Mouse (Mus musculus) MEL (cell line): ENCODE results near the gene Sap25. TPM values are rescaled to one million over a fixed set of nuclear protein-coding genes. Genes with fewer than 3 reads are reported as not detected.

Experiments
- DNase-seq: peaks from one replicate; pipeline ENCODE4 v3.0.0; 2011; ENCODE audit warnings: low read depth, low spot score
- H3K27ac ChIP-seq: 2 replicates; pipeline ENCODE4 v1.5.1; 2012; ENCODE audit warnings: low read depth, mild to moderate bottlenecking, control low read depth, low read length, moderate library complexity; ENCODE audit not compliant: control insufficient read depth
- H3K27me3 ChIP-seq, 2 experiments: fragments of 150-350 bp in 1 of 2; sonication (generic) in 1 of 2; 2 replicates each; pipeline ENCODE4 v1.6.1; 2012; ENCODE audit warnings: low read length in 2 of 2, mild to moderate bottlenecking in 2 of 2, improper control_type of control experiment in 1 of 2, moderate library complexity in 1 of 2; ENCODE audit not compliant: insufficient read depth in 2 of 2, control insufficient read depth in 1 of 2
- H3K36me3 ChIP-seq, 2 experiments: 2 replicates each; pipeline ENCODE4 v1.6.1; 2012 to 2014; ENCODE audit warnings: low read length in 2 of 2, improper control_type of control experiment in 1 of 2, inconsistent platforms in 1 of 2, mild to moderate bottlenecking in 1 of 2; ENCODE audit not compliant: insufficient read depth in 2 of 2, control insufficient read depth in 1 of 2
- H3K4me1 ChIP-seq, 2 experiments: fragments of 150-350 bp in 1 of 2; sonication (generic) in 1 of 2; 2 replicates each; pipeline ENCODE4 v1.6.1; 2012; ENCODE audit warnings: low read length in 2 of 2, improper control_type of control experiment in 1 of 2, mild to moderate bottlenecking in 1 of 2; ENCODE audit not compliant: insufficient read depth in 2 of 2, control insufficient read depth in 1 of 2
- H3K4me3 ChIP-seq, 2 experiments: fragments of 150-350 bp in 1 of 2; sonication (generic) in 1 of 2; 2 replicates each; pipeline ENCODE4 v1.5.1; 2012; ENCODE audit warnings: low read depth in 2 of 2, low read length in 2 of 2, mild to moderate bottlenecking in 2 of 2, moderate library complexity in 2 of 2, control low read depth in 1 of 2, improper control_type of control experiment in 1 of 2; ENCODE audit not compliant: control insufficient read depth in 1 of 2, insufficient read depth in 1 of 2
- H3K79me2 ChIP-seq: 2 replicates; pipeline ENCODE4 v1.6.1; 2012; ENCODE audit warnings: mild to moderate bottlenecking, low read length, moderate library complexity; ENCODE audit not compliant: control insufficient read depth, poor library complexity, insufficient read depth
- H3K9ac ChIP-seq: 2 replicates; pipeline ENCODE4 v1.6.1; 2012; ENCODE audit warnings: low read depth, mild to moderate bottlenecking, control low read depth, low read length, moderate library complexity; ENCODE audit not compliant: control insufficient read depth, poor library complexity, severe bottlenecking
- H3K9me3 ChIP-seq: fragments of 150-350 bp; sonication (generic); replicated peaks from 2 replicates; pipeline ENCODE4 v1.6.1; 2012; ENCODE audit warnings: mild to moderate bottlenecking, low read length, improper control_type of control experiment, moderate library complexity; ENCODE audit not compliant: insufficient read depth
- BHLHE40 ChIP-seq: IDR thresholded peaks from 2 replicates; pipeline ENCODE4 v1.6.1; 2012; ENCODE audit warnings: low read depth, mild to moderate bottlenecking, inconsistent platforms, low read length, improper control_type of control experiment, borderline replicate concordance
- CHD1 ChIP-seq: IDR thresholded peaks from 2 replicates; pipeline ENCODE4 v1.6.1; 2012; ENCODE audit warnings: low read depth, mild to moderate bottlenecking, inconsistent platforms, low read length, improper control_type of control experiment
- CHD2 ChIP-seq: IDR thresholded peaks from 2 replicates; pipeline ENCODE4 v1.6.1; 2011; ENCODE audit warnings: low read length, improper control_type of control experiment
- CTCF ChIP-seq, 3 experiments: IDR thresholded peaks in 2 of 3; conservative IDR thresholded peaks in 1 of 3; 2 replicates each; pipeline ENCODE4 v1.5.1; 2011 to 2012; ENCODE audit warnings: low read length in 3 of 3, low read depth in 2 of 3, mild to moderate bottlenecking in 2 of 3, improper control_type of control experiment in 1 of 3, inconsistent platforms in 1 of 3, mixed read lengths in 1 of 3, moderate library complexity in 1 of 3; ENCODE audit not compliant: control insufficient read depth in 1 of 3, insufficient read depth in 1 of 3, poor library complexity in 1 of 3, severe bottlenecking in 1 of 3
- E2F4 ChIP-seq: IDR thresholded peaks from 2 replicates; pipeline ENCODE4 v1.6.1; 2011; ENCODE audit warnings: low read depth, low read length, improper control_type of control experiment, borderline replicate concordance
- ELF1 ChIP-seq: IDR thresholded peaks from 2 replicates; pipeline ENCODE4 v1.6.1; 2014; ENCODE audit warnings: low read depth, mild to moderate bottlenecking, inconsistent platforms, low read length, improper control_type of control experiment, moderate library complexity
- EP300 ChIP-seq, 2 experiments: IDR thresholded peaks; 2 replicates each; pipeline ENCODE4 v1.6.1; 2011; ENCODE audit warnings: improper control_type of control experiment in 2 of 2, low read length in 2 of 2, low read depth in 1 of 2, mild to moderate bottlenecking in 1 of 2
- ETS1 ChIP-seq: IDR thresholded peaks from 2 replicates; pipeline ENCODE4 v1.6.1; 2012; ENCODE audit warnings: low read depth, mild to moderate bottlenecking, inconsistent platforms, low read length, improper control_type of control experiment, moderate library complexity
- GABPA ChIP-seq: IDR thresholded peaks from 2 replicates; pipeline ENCODE4 v1.6.1; 2012; ENCODE audit warnings: low read depth, mild to moderate bottlenecking, inconsistent platforms, low read length, improper control_type of control experiment, moderate library complexity
- GATA1 ChIP-seq: IDR thresholded peaks from 2 replicates; pipeline ENCODE4 v1.6.1; 2011; ENCODE audit warnings: low read depth, low read length, improper control_type of control experiment
- HCFC1 ChIP-seq: IDR thresholded peaks from 2 replicates; pipeline ENCODE4 v1.6.1; 2012; ENCODE audit warnings: low read depth, mild to moderate bottlenecking, inconsistent platforms, low read length, improper control_type of control experiment, moderate library complexity
- JUND ChIP-seq: IDR thresholded peaks from 2 replicates; pipeline ENCODE4 v1.6.1; 2011; ENCODE audit warnings: low read depth, mild to moderate bottlenecking, improper control_type of control experiment, low read length
- KAT2A ChIP-seq: conservative IDR thresholded peaks from 2 replicates; pipeline ENCODE4 v1.6.1; 2012; ENCODE audit warnings: low read depth, low read length, improper control_type of control experiment, inconsistent platforms
- MAFK ChIP-seq: IDR thresholded peaks from 2 replicates; pipeline ENCODE4 v1.6.1; 2011; ENCODE audit warnings: low read depth, mild to moderate bottlenecking, low read length, improper control_type of control experiment, borderline replicate concordance
- MAX ChIP-seq: IDR thresholded peaks from 2 replicates; pipeline ENCODE4 v1.6.1; 2011; ENCODE audit warnings: low read length, improper control_type of control experiment
- MEF2A ChIP-seq: IDR thresholded peaks from 2 replicates; pipeline ENCODE4 v1.6.1; 2014; ENCODE audit warnings: low read depth, mild to moderate bottlenecking, inconsistent platforms, low read length, improper control_type of control experiment; ENCODE audit not compliant: poor library complexity, insufficient replicate concordance, severe bottlenecking; ENCODE audit errors: extremely low read depth
- MYB ChIP-seq: IDR thresholded peaks from 2 replicates; pipeline ENCODE4 v1.6.1; 2011; ENCODE audit warnings: mild to moderate bottlenecking, low read depth, low read length, improper control_type of control experiment
- MYC ChIP-seq: IDR thresholded peaks from 2 replicates; pipeline ENCODE4 v1.6.1; 2011; ENCODE audit warnings: low read depth, mild to moderate bottlenecking, low read length, improper control_type of control experiment, moderate library complexity
- NELFE ChIP-seq: IDR thresholded peaks from 2 replicates; pipeline ENCODE4 v1.6.1; 2011; ENCODE audit warnings: low read depth, low read length, improper control_type of control experiment
- NRF1 ChIP-seq: IDR thresholded peaks from 2 replicates; pipeline ENCODE4 v1.6.1; 2014; ENCODE audit warnings: low read depth, mild to moderate bottlenecking, inconsistent platforms, low read length, improper control_type of control experiment, moderate library complexity; ENCODE audit not compliant: poor library complexity, insufficient read depth, severe bottlenecking
- POLR2A ChIP-seq, 2 experiments: IDR thresholded peaks; 2 replicates each; pipeline ENCODE4 v1.6.1; 2011 to 2012; ENCODE audit warnings: low read length in 2 of 2, mild to moderate bottlenecking in 2 of 2, control low read depth in 1 of 2, improper control_type of control experiment in 1 of 2, low read depth in 1 of 2, moderate library complexity in 1 of 2; ENCODE audit not compliant: control insufficient read depth in 1 of 2, insufficient read depth in 1 of 2, poor library complexity in 1 of 2
- POLR2AphosphoS5 ChIP-seq: IDR thresholded peaks from 2 replicates; pipeline ENCODE4 v1.6.1; 2012; ENCODE audit warnings: low read depth, borderline replicate concordance, mild to moderate bottlenecking, inconsistent platforms, low read length, moderate library complexity, mixed read lengths
- RAD21 ChIP-seq: IDR thresholded peaks from 2 replicates; pipeline ENCODE4 v1.6.1; 2011; ENCODE audit warnings: mild to moderate bottlenecking, low read depth, low read length, improper control_type of control experiment
- RCOR1 ChIP-seq: IDR thresholded peaks from 2 replicates; pipeline ENCODE4 v1.6.1; 2012; ENCODE audit warnings: low read depth, mild to moderate bottlenecking, inconsistent platforms, low read length, improper control_type of control experiment
- SIN3A ChIP-seq: IDR thresholded peaks from 2 replicates; pipeline ENCODE4 v1.6.1; 2012; ENCODE audit warnings: low read length, improper control_type of control experiment, inconsistent platforms
- SMC3 ChIP-seq: IDR thresholded peaks from 2 replicates; pipeline ENCODE4 v1.6.1; 2011; ENCODE audit warnings: low read depth, low read length, improper control_type of control experiment
- TAL1 ChIP-seq: IDR thresholded peaks from 2 replicates; pipeline ENCODE4 v1.6.1; 2012; ENCODE audit warnings: mild to moderate bottlenecking, inconsistent platforms, low read length, moderate library complexity, mixed read lengths
- TBP ChIP-seq: IDR thresholded peaks from 2 replicates; pipeline ENCODE4 v1.8.0; 2011; ENCODE audit warnings: low read depth, low read length, improper control_type of control experiment
- TCF12 ChIP-seq: IDR thresholded peaks from 2 replicates; pipeline ENCODE4 v1.6.1; 2014; ENCODE audit warnings: low read depth, mild to moderate bottlenecking, inconsistent platforms, low read length, improper control_type of control experiment, moderate library complexity
- UBTF ChIP-seq: IDR thresholded peaks from 2 replicates; pipeline ENCODE4 v1.6.1; 2012; ENCODE audit warnings: low read depth, mild to moderate bottlenecking, inconsistent platforms, low read length, improper control_type of control experiment, moderate library complexity, borderline replicate concordance; ENCODE audit not compliant: insufficient read depth
- USF1 ChIP-seq: IDR thresholded peaks from 2 replicates; pipeline ENCODE4 v1.6.1; 2014; ENCODE audit warnings: low read depth, mild to moderate bottlenecking, inconsistent platforms, low read length, improper control_type of control experiment, moderate library complexity
- USF2 ChIP-seq, 2 experiments: IDR thresholded peaks; 2 replicates each; pipeline ENCODE4 v1.6.1; 2011 to 2012; ENCODE audit warnings: improper control_type of control experiment in 2 of 2, low read length in 2 of 2, borderline replicate concordance in 1 of 2, inconsistent platforms in 1 of 2, low read depth in 1 of 2, mild to moderate bottlenecking in 1 of 2; ENCODE audit not compliant: insufficient read depth in 1 of 2
- ZC3H11A ChIP-seq: IDR thresholded peaks from 2 replicates; pipeline ENCODE4 v1.6.1; 2012; ENCODE audit warnings: low read depth, mild to moderate bottlenecking, inconsistent platforms, low read length, improper control_type of control experiment
- ZKSCAN1 ChIP-seq: IDR thresholded peaks from 2 replicates; pipeline ENCODE4 v1.6.1; 2012; ENCODE audit warnings: low read depth, mild to moderate bottlenecking, inconsistent platforms, low read length, improper control_type of control experiment, moderate library complexity
- ZMIZ1 ChIP-seq: IDR thresholded peaks from 2 replicates; pipeline ENCODE4 v1.6.1; 2012; ENCODE audit warnings: low read depth, mild to moderate bottlenecking, inconsistent platforms, low read length, improper control_type of control experiment, moderate library complexity
- ZNF384 ChIP-seq: IDR thresholded peaks from 2 replicates; pipeline ENCODE4 v1.6.1; 2012; ENCODE audit warnings: low read depth, mild to moderate bottlenecking, inconsistent platforms, low read length, improper control_type of control experiment
- polyA plus RNA-seq, 2 experiments: library from polyadenylated mRNA; stranded (reverse) in 1 of 2; unstranded in 1 of 2; fragments of >175 nt in 1 of 2; fragments of >200 nt in 1 of 2; gene quantifications; 2 replicates each; pipeline versions ENCODE4 v1.2.1 to v1.2.4; 2012; ENCODE audit warnings: low replicate concordance in 2 of 2, low read depth in 1 of 2; ENCODE audit not compliant: insufficient read length in 2 of 2, insufficient read depth in 1 of 2, missing spikeins in 1 of 2
- total RNA-seq: library from RNA; depleted of rRNA; stranded (reverse); fragments of 300-350 nt; gene quantifications from 2 replicates; pipeline ENCODE4 v1.2.3, GENCODE M21; 2012

The Sap25 gene
- total and polyA plus RNA-seq, 3 experiments: 1.9 to 22.7 TPM; not detected in 1

DNA sequence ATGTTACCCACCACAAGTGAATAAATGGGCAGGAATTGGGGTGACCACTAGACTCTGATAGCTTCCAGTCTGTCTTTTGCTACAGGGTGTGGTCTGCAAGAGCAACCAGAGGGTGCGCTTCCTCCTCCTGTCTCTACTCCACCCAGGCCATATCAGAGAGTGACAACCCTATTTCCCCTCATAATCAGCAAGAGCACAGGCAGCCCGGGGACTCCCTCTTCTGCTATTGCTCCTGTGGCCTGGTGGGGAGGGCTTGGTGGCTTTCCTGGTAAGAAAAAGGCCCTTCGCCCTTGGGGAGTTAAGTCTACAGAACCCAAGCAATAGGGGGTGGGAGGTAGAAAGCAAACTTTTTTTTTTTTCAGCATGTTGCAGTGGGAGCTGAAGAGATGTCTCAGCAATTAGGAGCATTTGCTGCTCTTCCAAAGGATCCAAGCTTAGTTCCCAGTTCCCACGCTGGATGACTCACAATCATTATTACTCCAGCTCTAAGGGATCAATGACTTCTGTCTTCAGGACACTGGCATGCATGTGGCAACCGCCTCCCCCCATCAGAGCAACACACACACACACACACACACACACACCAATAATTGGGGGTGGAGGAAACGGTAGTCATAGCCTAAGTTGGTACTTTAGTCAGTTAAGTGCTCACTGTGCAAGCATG is 45.1 kb downstream of the Sap25 start:
- peaks cover 8 to 32% of the 10 kb centered on the region in 2 experiments; a peak in 3 of 4 replicates for H3K4me1 ChIP-seq
- peaks cover 29% of the 10 kb centered on the region for H3K79me2 ChIP-seq
- peaks cover 0 to 34% of the 10 kb centered on the region in 2 experiments; a peak in 2 of 4 replicates for H3K36me3 ChIP-seq
- H3K27me3 ChIP-seq: no peaks in the 10 kb centered on the region
- DNase-seq: peak; percentile 97
- peak overlapping the region; percentile 95 for H3K27ac ChIP-seq
- peak overlapping the region in 1 of 2 experiments; percentile 3; a peak in 3 of 4 replicates for H3K4me3 ChIP-seq
- H3K9me3 ChIP-seq: no peaks in the 10 kb centered on the region
- peak overlapping the region; percentile 51 for H3K9ac ChIP-seq
- TF ChIP-seq TBP: peak; percentile 94
- peak; percentile 72 for TF ChIP-seq RCOR1
- TF ChIP-seq KAT2A: no peak
- TF ChIP-seq SMC3: no peak
- TF ChIP-seq TCF12: peak; percentile 98
- TF ChIP-seq ZC3H11A: no peak
- TF ChIP-seq MYB: no peak
- TF ChIP-seq USF2 (IDR thresholded peaks at IDR 0.05; ENCODE audit: borderline replicate concordance in 1 of 2, insufficient read depth in 1 of 2, low read depth in 1 of 2, low read length in 2 of 2): no peak
- TF ChIP-seq BHLHE40: no peak
- TF ChIP-seq NELFE: peak; percentile 48; the same call in 1 of the 2 replicates
- TF ChIP-seq CHD1: no peak
- TF ChIP-seq POLR2AphosphoS5: no peak
- TF ChIP-seq NRF1: no peak
- TF ChIP-seq SIN3A: peak; percentile 88
- TF ChIP-seq MAX: no peak
- TF ChIP-seq EP300 (IDR thresholded peaks at IDR 0.05; ENCODE audit: low read depth in 1 of 2, low read length in 2 of 2): peak; percentile 93 to 97
- TF ChIP-seq UBTF: no peak
- no peak for TF ChIP-seq MEF2A
- peak; percentile 27; the same call in 1 of the 2 replicates for TF ChIP-seq ELF1
- TF ChIP-seq GABPA: no peak
- TF ChIP-seq MAFK: no peak
- TF ChIP-seq ETS1: peak; percentile 93
- TF ChIP-seq USF1: no peak
- peak; percentile 95 for TF ChIP-seq GATA1
- TF ChIP-seq ZNF384: peak; percentile 89
- no peak for TF ChIP-seq E2F4
- peak; percentile 63; the same call in 1 of the 2 replicates for TF ChIP-seq HCFC1
- TF ChIP-seq CTCF (IDR thresholded peaks at IDR 0.05 in 2 of 3, conservative IDR thresholded peaks at IDR 0.05 in 1 of 3; ENCODE audit: control insufficient read depth in 1 of 3, insufficient read depth in 1 of 3, low read depth in 2 of 3, low read length in 3 of 3, poor library complexity in 1 of 3, severe bottlenecking in 1 of 3): no peak
- no peak for TF ChIP-seq CHD2
- TF ChIP-seq JUND: no peak
- peak; percentile 98 for TF ChIP-seq TAL1
- TF ChIP-seq ZKSCAN1: no peak
- TF ChIP-seq POLR2A (IDR thresholded peaks at IDR 0.05; ENCODE audit: control insufficient read depth in 1 of 2, insufficient read depth in 1 of 2, low read depth in 1 of 2, low read length in 2 of 2, poor library complexity in 1 of 2): peak; percentile 33 to 87; a peak in 2 of 4 replicates
- TF ChIP-seq RAD21: no peak
- TF ChIP-seq MYC: peak; percentile 59; the same call in 1 of the 2 replicates
- peak; percentile 98 for TF ChIP-seq ZMIZ1
